Mouse (Mus musculus): ENCODE measurements around the gene Crct1. TPM values are rescaled to one million over a fixed set of nuclear protein-coding genes. Genes with fewer than 3 reads are reported as not detected.

The Crct1 gene
- polyA plus RNA-seq, 1 experiment from 2014 or later, result not detected

Other genes with a start within 250 kb of the Crct1 start
- gene Lce1i, start 236.8 kb downstream of the Crct1 start, polyA plus RNA-seq (2014; fragmentation: Nextera tagmentation; extraction: Ambion mirVana), result not detected in 2 replicates
- not detected in 2 replicates for gene Lce1j, start 225.2 kb downstream of the Crct1 start, polyA plus RNA-seq (2014; fragmentation: Nextera tagmentation; extraction: Ambion mirVana)
- gene Lce1k, start 207.8 kb downstream of the Crct1 start, polyA plus RNA-seq (2014; fragmentation: Nextera tagmentation; extraction: Ambion mirVana), result not detected in 2 replicates
- not detected in 2 replicates for gene Kprp, start 188.4 kb downstream of the Crct1 start, polyA plus RNA-seq (2014; fragmentation: Nextera tagmentation; extraction: Ambion mirVana)
- gene Lce1l, start 164.4 kb downstream of the Crct1 start, polyA plus RNA-seq (2014; fragmentation: Nextera tagmentation; extraction: Ambion mirVana), result not detected in 2 replicates
- gene 2310050C09Rik, start 145.5 kb downstream of the Crct1 start, polyA plus RNA-seq (2014; fragmentation: Nextera tagmentation; extraction: Ambion mirVana), result not detected in 2 replicates
- gene Lce3a, start 89.5 kb downstream of the Crct1 start, polyA plus RNA-seq (2014; fragmentation: Nextera tagmentation; extraction: Ambion mirVana), result not detected in 2 replicates
- gene Lce3b, start 82.7 kb downstream of the Crct1 start, polyA plus RNA-seq (2014; fragmentation: Nextera tagmentation; extraction: Ambion mirVana), result not detected in 2 replicates
- not detected in 2 replicates for gene Lce3c, start 71.2 kb downstream of the Crct1 start, polyA plus RNA-seq (2014; fragmentation: Nextera tagmentation; extraction: Ambion mirVana)
- not detected in 2 replicates for gene Lce3d, start 58.3 kb downstream of the Crct1 start, polyA plus RNA-seq (2014; fragmentation: Nextera tagmentation; extraction: Ambion mirVana)
- not detected in 2 replicates for gene Lce3e, start 48.6 kb downstream of the Crct1 start, polyA plus RNA-seq (2014; fragmentation: Nextera tagmentation; extraction: Ambion mirVana)
- not detected in 2 replicates for gene Lce3f, start 23.5 kb downstream of the Crct1 start, polyA plus RNA-seq (2014; fragmentation: Nextera tagmentation; extraction: Ambion mirVana)
- gene Lce1m, start 3.4 kb upstream of the Crct1 start, polyA plus RNA-seq (2014; fragmentation: Nextera tagmentation; extraction: Ambion mirVana), result not detected in 2 replicates
- not detected in 2 replicates for gene Gm4858, start 53.1 kb upstream of the Crct1 start, polyA plus RNA-seq (2014; fragmentation: Nextera tagmentation; extraction: Ambion mirVana)
- gene Crnn, start 129.1 kb upstream of the Crct1 start, polyA plus RNA-seq (2014; fragmentation: Nextera tagmentation; extraction: Ambion mirVana), result not detected in 2 replicates
- not detected in 2 replicates for gene Flg2, start 181.6 kb upstream of the Crct1 start, polyA plus RNA-seq (2014; fragmentation: Nextera tagmentation; extraction: Ambion mirVana)